Mouse (Mus musculus): ENCODE measurements around the gene Syk.
A peak's percentile ranks its signal among the peaks of the same experiment; 100 is the strongest.

The Syk gene

GRCm38 (mm10) chr13:52582878-52583661 is at the start of gene Syk:
Gene Syk (plus strand): TSS chr13:52583173.
- peak; percentile 69 for DNase-seq

- no peak for DNase-seq
Observed at GRCm38 (mm10) chr13:52533644-52534043, 49.3 kb upstream of the Syk start.

GRCm38 (mm10) chr13:52535542-52535941 is 47.4 kb upstream of the Syk start:
- peak; percentile 78 for DNase-seq

GRCm38 (mm10) chr13:52537754-52538587 is 45.0 kb upstream of the Syk start:
- DNase-seq = no peak

GRCm38 (mm10) chr13:52538588-52539116 is 44.3 kb upstream of the Syk start:
- no peak for DNase-seq

GRCm38 (mm10) chr13:52539461-52539860 is 43.5 kb upstream of the Syk start:
- DNase-seq = no peak

- DNase-seq = no peak
Observed at GRCm38 (mm10) chr13:52541385-52542035, 41.5 kb upstream of the Syk start.

GRCm38 (mm10) chr13:52542036-52542526 is 40.9 kb upstream of the Syk start:
- DNase-seq = no peak

GRCm38 (mm10) chr13:52542636-52543035 is 40.3 kb upstream of the Syk start:
- DNase-seq = no peak

- DNase-seq = no peak
Observed at GRCm38 (mm10) chr13:52546288-52546687, 36.7 kb upstream of the Syk start.

- DNase-seq = no peak
Observed at GRCm38 (mm10) chr13:52550690-52551193, 32.2 kb upstream of the Syk start.

- DNase-seq = no peak
Observed at GRCm38 (mm10) chr13:52551275-52551674, 31.7 kb upstream of the Syk start.

- DNase-seq = no peak
Observed at GRCm38 (mm10) chr13:52552822-52553477, 30.0 kb upstream of the Syk start.

- no peak for DNase-seq
Observed at GRCm38 (mm10) chr13:52554722-52555121, 28.3 kb upstream of the Syk start.

- no peak for DNase-seq
Observed at GRCm38 (mm10) chr13:52557421-52557820, 25.6 kb upstream of the Syk start.

GRCm38 (mm10) chr13:52561367-52562165 is 21.4 kb upstream of the Syk start:
- no peak for DNase-seq

- no peak for DNase-seq
Observed at GRCm38 (mm10) chr13:52562166-52562571, 20.8 kb upstream of the Syk start.

GRCm38 (mm10) chr13:52565103-52565739 is 17.8 kb upstream of the Syk start:
- no peak for DNase-seq

GRCm38 (mm10) chr13:52566188-52566760 is 16.7 kb upstream of the Syk start:
- DNase-seq = no peak

- no peak for DNase-seq
Observed at GRCm38 (mm10) chr13:52566777-52567176, 16.2 kb upstream of the Syk start.
